Mouse (Mus musculus) spleen, adult 2 months (tissue): ENCODE measurements around the gene Adat2.

Source experiments
- CTCF ChIP-seq: fragments of 200-500 bp; IDR thresholded peaks from 2 replicates; pipeline ENCODE4 v1.5.1; 2011; ENCODE audit warnings: mild to moderate bottlenecking, inconsistent platforms; ENCODE audit not compliant: insufficient read depth, insufficient read length, insufficient replicate concordance; ENCODE audit errors: extremely low read depth
- POLR2A ChIP-seq: fragments of 200-500 bp; IDR thresholded peaks from 2 replicates; pipeline ENCODE4 v1.6.1; 2011; ENCODE audit warnings: low read depth, low read length, inconsistent platforms

GRCm38 (mm10) chr10:13596073-13596472 is 43.4 kb downstream of the Adat2 start:
- TF ChIP-seq CTCF: no peak
- TF ChIP-seq POLR2A: no peak
